Mouse (Mus musculus) cortical plate, adult 2 months (tissue): Measurements from ENCODE around the gene Ncoa1.

ENCODE experiments used
- CTCF ChIP-seq: fragments of 200-500 bp; IDR thresholded peaks from 2 replicates; pipeline ENCODE4 v1.5.1; 2011; ENCODE audit warnings: mild to moderate bottlenecking, control low read depth, low read length; ENCODE audit not compliant: insufficient read depth; ENCODE audit errors: extremely low read depth
- POLR2A ChIP-seq: fragments of 200-500 bp; IDR thresholded peaks from 2 replicates; pipeline ENCODE4 v1.6.1; 2011; ENCODE audit warnings: mild to moderate bottlenecking, low read length, control low read depth; ENCODE audit not compliant: insufficient read depth; ENCODE audit errors: extremely low read depth

DNA sequence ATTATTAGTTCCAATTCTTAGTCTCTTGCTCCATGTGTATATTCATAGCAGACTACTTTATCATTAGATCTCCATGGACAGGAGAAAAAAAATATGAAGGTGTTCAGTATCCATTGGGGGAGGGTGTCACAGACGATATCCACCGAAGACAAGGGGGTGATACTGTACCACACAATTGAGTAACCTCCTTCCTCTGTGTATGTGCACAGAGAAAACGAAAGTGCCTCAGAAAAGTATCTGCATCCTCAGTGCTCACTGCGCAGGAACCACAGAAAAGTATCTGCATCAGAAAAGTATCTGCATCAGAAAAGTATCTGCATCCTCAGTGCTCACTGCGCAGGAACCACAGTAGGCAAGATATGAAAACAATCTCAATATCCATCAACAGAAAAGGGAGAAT is 32.0 kb downstream of the Ncoa1 start:
- TF ChIP-seq CTCF: no peak
- TF ChIP-seq POLR2A: no peak
